Mouse (Mus musculus) thymus, postnatal 25 days (tissue): ENCODE measurements around the gene Myt1l.

Experiments
- DNase-seq: peaks from one replicate; pipeline ENCODE4 v3.0.0; 2022

Myt1l gene

DNA sequence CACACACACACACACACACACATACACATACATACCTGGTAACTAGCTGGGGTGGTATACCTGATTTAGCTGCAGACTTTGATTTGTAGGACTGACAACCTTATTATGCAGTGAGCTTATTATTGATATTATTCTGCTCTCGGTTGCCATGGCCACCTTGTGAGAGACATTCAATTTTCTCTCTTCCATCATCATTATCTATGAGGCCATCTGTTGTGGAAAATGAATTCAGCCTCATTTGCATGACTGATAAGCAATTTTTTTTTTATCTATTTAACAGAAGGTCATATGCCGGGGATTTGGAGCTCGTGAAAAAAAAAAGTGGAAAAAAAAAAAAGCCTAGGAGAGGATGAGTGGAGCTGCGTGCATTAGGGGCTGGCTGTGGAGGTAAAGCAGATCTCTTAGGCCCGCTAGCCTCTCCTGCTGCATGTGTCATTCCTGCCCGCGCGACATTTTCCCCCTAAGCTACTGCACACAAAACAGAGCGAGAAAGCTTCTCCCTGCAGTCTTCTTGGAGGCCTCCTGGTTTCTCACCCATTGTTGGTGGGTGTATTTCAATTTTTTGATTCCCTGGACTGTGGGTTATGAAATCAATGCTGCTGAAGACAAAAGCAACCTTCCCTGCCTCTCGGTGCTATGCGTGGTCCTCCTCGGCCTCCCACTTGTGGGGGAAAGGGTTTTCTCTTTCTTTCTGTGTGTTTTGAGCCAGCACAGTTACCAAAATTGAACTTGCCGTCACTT is at the start of gene Myt1l:
Myt1l (plus strand) TSS at position 354 of the 741 bp plus-strand sequence.
- no peak for DNase-seq

DNA sequence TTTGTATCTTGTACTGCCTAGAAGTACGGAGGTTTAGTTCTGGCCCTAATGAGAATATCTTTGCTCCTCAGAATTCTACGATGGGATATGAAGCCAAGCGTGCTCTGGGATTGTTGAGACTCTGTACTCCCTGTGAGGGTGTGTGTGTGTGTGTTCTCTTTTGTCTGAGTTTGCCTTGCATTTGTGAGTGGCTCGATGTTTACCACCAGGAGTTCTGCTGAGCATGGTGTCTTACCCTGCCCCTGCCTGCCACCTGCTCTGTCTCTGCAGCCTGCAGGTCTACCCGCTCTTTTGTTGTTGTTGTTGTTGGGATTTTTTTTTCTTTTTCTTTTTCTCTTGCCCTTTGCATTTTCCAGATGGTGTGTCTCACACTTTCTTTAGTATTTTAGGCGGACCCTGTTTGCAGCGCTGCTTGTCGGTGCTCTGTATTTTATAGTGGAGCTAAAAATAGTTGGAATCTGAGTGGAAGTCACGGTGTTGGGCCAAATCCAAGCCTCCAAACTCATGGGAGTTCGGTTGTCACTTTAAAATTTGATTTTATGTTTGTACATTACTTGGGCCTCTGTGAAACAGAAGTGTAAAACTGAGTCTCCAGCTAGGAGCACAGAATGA is 41.7 kb upstream of the Myt1l start:
- no peak for DNase-seq

DNA sequence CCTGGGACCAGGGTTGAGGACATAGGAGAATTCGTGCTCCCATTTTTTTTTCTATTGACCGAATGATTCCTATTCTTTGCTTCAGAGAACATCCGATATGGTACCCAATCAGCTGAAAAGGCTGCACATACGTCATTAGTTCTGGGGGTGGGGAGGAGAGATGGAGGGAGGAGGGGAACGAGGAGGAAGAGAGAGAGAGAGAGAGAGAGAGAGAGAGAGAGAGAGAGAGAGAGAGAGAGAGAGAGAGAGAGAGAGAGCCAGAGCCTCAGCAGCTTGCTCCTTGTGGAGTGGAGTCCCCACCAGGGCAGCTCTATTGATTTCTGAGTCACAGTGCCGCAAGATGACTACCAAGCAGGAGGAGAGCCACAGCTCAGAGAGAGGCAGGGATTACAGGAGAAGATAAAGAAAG is 1.9 kb upstream of the Myt1l start:
- no peak for DNase-seq

DNA sequence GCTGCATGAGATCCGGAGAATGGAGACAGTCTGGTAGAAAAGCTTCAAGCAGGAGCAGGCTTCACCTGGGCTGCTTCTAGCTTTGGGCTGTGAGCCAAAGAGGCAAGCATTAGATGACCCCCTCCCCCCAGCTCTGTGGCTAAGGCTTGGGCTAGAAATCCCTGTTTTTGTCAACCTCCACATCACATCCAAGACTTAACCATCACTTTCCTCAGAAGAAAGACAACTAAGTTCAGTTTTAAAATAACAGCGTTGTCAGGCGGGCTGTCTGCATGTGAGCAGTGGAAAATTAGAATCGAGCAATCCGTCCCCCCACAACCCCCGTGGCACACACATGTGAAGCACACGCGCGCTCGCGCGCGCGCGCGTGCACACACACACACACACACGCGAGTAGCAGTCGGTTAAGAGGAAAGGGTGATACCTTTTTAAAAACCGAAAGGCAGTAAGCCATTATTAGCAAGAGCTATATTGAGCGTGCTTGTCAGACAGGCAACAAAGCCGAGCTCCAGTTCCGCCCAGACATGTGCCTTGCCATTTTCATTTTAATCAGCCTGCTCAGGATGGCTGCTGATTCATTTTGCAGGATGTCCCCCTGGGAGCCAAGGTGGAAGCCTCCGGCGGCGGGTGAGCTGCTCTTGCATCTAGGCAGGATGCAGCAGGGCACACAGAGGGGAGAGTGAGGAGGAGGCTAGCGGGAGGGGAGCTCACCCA is 979 bp upstream of the Myt1l start:
- DNase-seq, result no peak

DNA sequence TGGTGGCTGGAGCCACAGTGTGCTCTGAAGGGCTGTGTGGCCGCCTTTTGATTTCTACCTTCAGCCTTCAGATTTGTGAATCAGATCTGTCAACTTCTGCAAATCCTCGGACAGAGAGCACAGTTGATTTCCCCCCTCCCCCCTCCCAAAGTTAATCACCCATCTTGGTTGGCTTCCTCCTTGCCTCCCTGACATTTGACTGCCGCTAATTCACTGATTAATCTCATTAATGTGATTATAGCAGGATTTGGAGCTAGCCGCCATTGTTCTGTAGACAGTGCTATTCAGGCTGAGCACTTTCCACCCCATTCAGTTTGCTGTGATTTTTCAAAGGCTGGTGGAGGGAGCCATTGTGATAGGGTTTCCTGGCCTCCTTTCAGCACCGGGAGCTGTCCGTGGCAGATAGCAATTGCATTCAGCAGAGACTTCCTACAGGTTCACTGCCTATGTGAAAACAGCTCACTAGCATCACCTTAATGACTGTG is 2.1 kb downstream of the Myt1l start:
- DNase-seq, result no peak

DNA sequence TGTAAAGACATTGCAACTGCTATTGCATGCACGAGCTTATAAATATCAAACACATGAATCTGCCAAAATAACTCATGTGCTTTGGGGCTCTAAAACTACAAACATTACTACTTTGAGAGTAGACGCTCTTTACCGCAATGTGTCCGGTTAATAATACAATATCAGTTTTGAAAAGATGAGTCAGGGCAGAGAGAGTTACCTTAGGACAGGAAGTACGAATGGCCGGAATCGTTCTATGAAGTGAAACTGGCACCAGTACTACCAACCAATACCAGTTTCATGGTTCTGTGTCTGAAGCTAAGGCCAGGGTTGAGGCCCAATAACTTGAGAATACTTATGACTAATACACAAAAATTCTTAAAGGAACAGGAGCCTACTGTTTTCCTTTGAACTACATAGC is 2.6 kb downstream of the Myt1l start:
- DNase-seq, result no peak

DNA sequence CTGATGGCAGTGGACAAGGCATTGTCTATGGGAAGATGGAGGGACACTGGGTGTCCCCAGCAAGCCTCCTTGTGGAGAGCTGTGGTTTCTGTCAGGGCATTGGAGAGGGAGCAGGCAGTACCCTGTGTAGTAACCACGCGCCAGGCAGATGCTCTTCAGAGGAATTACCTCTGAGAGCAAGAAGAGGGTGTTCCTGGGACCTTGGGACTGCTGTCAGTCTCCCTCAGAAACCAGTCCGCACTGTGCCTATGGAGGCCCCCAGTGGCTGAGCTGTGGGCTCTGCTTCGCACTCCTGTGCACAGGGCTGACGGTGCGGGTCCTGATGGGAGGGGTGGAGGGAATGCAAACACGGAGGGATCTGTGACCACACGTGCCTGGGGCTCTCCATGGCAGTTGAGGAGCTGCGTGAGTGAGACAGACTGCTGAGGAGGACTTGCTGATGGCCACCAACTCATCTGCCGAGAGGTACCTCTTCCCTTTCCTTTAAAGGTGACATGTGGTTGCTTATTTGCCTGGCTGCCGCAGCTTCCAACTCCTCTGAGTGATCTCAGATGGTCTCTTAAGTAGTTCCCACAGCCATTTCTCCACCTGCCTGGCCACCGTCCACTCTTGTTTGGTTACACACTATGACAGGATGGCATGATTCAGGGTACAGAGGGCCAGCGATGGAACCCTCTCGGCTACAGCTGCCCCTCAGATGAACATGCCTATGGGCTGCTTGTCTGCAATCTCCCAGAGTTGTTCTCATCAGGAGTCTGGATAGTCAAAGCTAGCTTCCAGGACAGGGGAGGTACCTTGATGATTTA is 5.1 kb downstream of the Myt1l start:
- no peak for DNase-seq

DNA sequence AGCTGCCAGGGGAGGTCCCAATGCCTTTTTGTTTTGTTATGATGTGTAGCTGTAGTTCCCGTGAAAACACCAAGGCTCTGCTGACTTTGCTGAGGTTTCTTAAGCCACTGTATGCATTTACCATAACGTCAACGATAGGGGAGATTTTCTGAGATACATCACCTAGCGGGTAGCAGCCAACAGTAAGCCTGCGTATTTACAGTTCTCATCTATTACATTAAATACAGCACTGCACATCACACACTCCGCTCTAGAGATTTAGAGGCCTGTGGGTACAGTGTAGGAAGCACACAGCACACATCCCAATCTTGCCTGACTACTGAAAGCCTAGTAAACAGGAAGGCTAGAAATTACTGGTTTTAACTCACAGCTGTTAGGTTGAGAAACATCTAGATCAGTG is 6.1 kb downstream of the Myt1l start:
- no peak for DNase-seq

DNA sequence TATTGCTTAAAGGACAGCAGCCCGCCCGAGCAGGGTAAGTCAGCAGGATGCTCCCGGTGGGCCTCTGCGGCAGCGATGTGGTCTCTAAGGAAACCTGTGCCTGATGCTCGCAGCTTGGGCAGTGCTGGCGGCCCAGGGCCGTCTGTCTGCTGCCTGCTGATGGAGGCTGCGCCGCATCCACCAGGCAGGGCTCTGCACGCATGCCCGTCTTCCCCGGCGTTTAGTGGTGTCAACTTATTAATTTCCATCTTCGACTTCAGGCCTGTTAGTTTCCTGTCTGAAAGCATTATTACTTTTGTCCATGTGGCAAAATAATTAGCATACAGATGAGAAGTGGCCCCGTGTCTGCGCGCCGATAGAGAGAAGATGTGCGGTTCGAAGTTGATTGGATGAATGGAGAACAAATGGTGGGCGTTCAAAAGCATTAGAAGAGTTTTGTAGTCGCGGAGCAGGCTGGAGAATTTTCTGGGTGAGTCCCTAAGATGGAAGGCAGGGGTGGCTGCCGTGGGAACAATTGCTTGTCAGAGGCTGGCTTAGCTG is 6.6 kb downstream of the Myt1l start:
- DNase-seq, result no peak

DNA sequence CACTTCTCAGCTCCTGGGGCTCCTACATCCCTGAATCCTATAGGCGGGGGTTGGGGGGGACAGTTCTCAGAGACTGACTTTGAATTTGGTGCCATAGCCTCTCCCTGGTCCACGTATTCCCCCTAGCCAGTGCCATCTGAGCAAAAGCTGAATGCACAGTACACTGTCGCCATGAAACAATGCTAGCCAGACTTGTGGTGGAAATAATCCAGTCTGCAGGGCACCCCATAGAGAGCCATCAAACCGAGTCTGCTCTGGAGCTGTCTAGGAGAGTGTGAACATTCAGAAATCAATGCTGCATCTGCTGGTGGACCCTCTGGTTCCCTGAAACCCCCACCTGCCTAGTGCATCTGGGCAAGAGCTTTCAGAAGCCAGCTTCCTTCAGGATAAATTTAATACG is 9.7 kb downstream of the Myt1l start:
- no peak for DNase-seq

DNA sequence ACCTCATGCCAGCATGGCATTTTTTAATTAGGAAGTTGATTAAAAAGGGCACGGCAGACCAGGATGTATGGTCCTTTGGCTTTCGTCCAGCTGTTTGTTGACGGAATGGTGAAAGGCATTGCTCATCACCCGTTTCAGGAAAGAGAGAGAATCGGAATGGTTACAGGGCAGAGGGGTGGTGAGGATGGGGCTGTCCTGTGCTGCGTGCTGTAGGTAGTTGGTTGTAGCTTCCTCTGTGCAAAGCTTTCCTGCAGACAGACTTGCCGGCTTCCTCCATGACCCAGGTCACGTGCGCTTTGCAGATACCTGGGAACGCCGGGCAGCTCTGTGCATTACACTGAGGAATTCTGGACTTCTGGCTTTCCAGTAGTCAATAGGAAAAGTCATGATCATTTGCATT is 10.3 kb downstream of the Myt1l start:
- DNase-seq, result no peak

DNA sequence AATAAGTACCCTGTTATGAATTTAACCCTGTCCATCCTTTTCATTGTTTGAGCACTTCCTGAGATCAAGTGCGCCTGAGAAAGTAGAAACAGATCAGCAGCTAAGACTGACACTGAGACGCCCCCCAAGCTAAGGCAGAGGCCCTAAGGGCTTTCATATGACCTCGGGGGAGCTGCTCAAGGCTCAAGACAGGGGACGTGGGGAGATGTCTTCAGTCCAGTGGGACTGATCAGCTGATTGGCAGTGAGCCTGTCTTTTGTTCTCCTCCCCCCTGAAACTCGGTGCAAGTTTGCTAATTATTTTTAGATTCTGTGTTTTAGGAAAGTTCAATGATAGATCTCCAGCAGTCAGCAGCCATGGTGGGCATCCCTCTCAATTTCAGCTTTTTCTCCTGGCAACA is 10.9 kb downstream of the Myt1l start:
- DNase-seq, result no peak

DNA sequence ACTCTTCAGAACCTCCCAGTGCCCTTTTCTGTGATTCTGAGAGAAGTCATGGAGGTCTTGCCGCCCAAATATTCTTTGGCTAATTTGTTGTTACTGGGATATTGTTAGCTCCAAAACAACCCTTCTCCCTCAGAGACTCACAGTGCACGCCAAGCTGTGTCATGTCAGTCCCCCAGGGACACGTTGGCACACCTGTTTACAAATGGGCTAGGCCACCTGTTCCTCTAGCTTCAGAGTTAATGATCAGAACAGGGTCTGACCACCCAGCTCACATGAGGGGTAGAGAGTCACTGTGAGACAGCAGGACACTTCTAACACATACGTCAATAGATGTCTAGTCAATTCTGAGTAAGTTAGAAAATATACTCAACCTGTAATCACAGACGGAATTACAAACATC is 12.6 kb downstream of the Myt1l start:
- DNase-seq, result no peak

DNA sequence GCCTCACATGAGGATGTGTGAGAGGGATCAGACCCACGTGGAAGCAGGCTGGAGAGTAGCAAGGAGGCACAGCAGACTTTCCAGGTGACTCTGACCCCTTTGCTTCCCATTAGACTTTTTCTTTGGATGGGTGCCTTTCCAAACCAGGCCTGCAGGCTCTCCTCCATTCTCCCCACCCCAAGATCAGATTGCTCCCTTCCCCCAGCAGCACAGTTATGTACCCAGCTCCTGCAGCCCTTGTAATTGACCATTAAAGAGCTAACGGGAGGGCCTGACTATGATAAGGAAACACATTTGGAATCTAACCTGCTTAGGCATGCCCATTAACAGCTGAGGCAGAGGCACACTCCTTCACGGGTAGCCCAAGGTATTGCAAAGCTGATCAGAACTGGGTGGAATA is 17.9 kb downstream of the Myt1l start:
- no peak for DNase-seq

DNA sequence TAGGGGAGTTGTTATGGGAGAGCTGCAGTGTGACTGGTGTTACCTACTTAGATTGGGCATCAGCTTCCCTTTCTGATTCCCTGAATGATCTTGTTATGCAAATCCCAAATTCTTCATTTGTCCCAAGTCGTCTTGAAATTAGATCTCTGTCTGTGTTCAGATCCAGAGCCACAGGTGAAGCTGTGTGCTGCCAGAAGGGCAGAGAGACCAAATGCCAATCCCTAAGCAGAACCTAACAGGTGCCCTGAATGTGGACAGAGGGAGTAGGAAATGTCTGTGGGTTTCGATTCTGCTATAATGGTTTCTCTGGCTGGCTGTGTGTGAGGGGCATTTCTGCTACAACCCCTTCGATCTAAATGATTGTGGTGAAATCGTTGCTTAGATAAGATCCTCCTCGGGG is 18.9 kb downstream of the Myt1l start:
- no peak for DNase-seq

DNA sequence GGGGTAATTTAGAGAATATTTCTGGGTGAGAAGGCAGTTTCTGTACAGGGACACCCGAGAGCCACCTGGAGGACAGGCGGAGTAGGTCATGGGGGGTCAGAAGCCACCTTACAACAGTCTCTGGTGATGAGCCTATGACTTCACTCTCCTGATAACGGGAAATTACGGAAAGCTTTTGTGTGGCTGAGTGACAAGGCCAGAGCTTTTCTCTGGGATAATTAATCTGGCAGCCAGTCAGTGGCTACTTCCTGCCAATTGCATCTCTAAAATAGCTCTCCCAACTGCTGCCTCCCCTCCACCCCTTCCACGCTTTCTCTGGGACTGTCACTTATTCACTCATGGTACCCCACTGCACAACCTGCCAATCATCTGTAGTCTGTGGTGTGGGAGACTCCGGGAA is 19.6 kb downstream of the Myt1l start:
- DNase-seq, result no peak

DNA sequence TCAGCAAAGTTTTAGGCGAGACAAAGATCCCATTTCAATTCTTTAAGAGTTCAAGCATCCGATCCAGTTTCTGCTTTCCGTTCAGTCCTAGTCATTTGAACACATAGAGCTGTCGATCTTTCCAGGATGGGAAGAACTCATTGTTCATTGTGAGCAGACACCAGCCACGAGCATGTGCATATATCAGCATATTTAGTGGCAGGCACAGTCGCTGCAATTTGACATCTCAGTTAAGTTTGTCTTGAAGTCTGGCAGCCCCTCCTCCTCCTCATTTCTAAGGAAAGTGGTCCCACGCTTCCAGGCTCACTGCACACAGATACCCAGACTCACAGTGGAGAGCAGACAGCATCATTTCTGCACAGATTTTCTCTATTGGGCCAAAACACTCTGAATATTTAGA is 25.0 kb downstream of the Myt1l start:
- no peak for DNase-seq

DNA sequence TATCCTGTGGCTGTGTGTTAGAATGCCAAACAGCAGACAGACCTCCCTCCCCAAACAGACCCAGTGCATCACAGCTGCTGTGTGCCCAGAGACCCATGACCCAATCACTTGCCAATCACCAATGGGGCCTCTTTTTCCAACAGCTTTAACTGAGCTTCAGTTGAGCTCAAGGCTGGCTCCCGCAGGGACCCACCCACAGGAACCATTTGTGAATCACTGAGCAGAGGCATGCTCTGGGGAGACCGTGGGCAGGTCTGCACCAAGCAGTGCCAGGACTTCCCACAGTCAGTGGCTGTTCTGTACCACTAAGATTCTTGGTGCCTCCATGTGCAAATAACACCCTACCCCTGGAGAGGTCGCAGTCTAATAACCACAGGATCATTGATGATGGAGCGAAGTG is 27.5 kb downstream of the Myt1l start:
- DNase-seq, result no peak

DNA sequence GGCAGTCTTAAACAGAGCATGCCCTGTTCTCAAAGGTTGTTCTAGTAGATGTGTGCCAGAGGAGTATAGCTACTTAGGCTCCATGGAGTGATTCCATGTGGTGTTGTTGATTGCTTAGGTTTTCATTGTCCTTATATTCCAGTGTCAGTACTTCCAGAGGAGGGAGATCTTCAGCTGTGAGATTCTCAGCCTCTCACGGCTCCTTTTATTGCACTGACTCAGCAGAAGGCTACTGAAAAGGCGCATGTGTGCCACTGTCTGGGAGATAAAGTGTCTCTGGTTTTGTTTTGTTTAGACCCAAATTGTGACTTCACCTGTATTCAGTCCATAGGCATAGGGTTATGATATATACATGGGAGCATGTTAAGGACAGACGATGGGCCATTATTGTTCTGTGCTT is 28.2 kb downstream of the Myt1l start:
- no peak for DNase-seq

DNA sequence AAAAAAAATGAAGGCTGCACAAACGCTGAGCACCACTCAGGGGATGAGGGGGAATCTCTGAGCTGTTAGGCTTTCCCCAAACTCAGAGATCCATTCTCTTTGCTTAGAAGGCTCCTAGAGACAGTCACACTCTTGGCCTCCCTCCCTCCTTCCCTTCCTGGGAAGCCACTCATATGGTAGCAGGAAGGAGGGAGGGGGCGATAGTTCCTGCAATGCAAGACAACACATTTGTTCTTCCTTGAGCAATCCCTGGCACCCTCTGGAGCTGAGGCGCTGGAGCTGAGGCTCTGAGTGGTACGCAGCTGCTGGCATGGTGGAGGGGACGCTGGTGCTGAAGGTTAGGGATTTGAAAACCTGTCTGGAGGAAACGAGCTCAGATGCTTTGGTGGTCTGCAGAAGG is 28.7 kb downstream of the Myt1l start:
- DNase-seq, result no peak

DNA sequence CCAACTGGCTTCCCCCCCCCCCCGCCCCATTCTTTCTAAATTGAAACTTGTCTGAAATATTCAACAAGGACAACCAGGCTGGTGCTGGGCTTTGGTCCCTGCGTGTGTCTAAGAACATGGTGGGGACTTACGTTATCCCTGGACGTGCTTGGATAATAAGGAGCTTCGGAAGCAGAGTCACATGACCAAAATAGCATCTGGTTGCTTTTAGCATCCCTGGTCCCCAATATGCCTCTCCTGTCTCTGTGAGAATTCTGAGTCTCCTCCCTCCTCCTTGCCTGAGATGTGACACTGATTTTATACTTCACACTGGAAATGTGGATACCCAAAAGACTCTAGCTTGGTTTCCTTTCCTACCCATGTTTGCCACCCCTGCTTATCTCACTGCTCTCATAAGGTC is 31.6 kb downstream of the Myt1l start:
- no peak for DNase-seq

DNA sequence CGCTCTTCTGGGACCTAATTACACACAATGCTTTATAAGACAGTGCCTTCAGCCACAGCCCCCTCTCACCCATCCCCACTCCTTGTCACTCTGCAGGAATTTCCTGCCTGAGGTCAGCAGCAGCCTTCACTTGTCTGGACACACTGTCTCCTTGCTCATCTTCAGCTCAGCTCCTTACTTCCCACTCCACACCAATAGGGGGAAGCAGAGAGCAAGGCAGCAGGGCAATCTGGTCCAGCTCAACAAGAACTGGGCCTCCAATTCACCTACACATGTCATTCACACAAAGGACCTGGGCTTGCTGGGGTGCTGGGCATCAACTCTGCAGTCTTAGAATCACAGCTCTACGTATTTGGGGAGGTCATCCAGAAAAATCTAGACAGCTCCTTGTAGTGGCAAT is 33.0 kb downstream of the Myt1l start:
- no peak for DNase-seq

DNA sequence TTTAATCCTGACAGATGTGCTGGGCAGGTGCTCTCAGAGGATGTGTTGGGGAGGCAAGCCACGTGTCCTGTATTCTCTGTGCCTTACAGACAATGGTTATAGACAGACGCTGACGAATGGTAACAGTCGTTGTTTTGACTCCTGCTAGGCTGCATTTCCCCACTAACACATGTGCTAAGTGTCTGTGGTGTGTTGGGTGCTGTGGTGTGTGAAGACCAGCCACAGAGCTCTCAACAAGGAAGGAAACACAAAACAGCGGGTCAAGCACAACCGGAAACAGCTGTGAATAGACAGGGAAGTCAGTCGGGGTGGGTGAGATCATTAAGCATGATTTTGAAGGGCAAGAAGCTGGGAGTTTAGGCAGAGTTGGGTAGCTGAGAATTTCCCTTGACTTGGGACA is 41.1 kb downstream of the Myt1l start:
- DNase-seq, result no peak
